Mouse (Mus musculus): ENCODE measurements at regions not wholly inside any gene's neighbourhood (a gene's known extent, or its start where the extent isn't known, plus 50 kb on each side); places are given as distances from the start of the nearest gene placed in this dataset.

- ATAC-seq (replicated peaks): no peak
- H3K27me3 ChIP-seq: no peaks in the 10 kb centered on the region
- H3K4me2 ChIP-seq (replicated peaks): no peak overlapping the region
- H3K27ac ChIP-seq (replicated peaks): no peak overlapping the region
- H3K4me1 ChIP-seq: no peaks in the 10 kb centered on the region
- no peaks in the 10 kb centered on the region for H3K9me3 ChIP-seq
- H3K9ac ChIP-seq (replicated peaks): no peak overlapping the region
- H3K36me3 ChIP-seq: no peaks in the 10 kb centered on the region
- no peak overlapping the region for H3K4me3 ChIP-seq
Observed at GRCm38 (mm10) chr10:112863808-112864207, 65.0 kb downstream of the Atxn7l3b start.

GRCm38 (mm10) chr10:112863375-112863774, 65.4 kb downstream of the Atxn7l3b start:
- 41% methylated on average over 2 of the region's 2 CpGs for WGBS
- ATAC-seq (replicated peaks): no peak
- Histone ChIP-seq H3K9me3 (no peaks in the 10 kb centered on the region), H3K9ac (replicated peaks) (no peak overlapping the region), H3K36me3 (no peaks in the 10 kb centered on the region), H3K4me2 (replicated peaks) (no peak overlapping the region), H3K27me3 (no peaks in the 10 kb centered on the region), H3K27ac (replicated peaks) (no peak overlapping the region), H3K4me3 (no peak overlapping the region), H3K4me1 (no peaks in the 10 kb centered on the region)

GRCm38 (mm10) chr10:112851997-112852396, 76.8 kb downstream of the Atxn7l3b start:
- H3K4me2 ChIP-seq (replicated peaks): no peak overlapping the region
- ATAC-seq (replicated peaks): no peak
- WGBS: 77% methylated on average over 1 of the region's 1 CpGs
- no peak overlapping the region for H3K9ac ChIP-seq (replicated peaks)
- H3K4me3 ChIP-seq: no peak overlapping the region
- no peaks in the 10 kb centered on the region for H3K9me3 ChIP-seq
- no peaks in the 10 kb centered on the region for H3K36me3 ChIP-seq
- H3K27me3 ChIP-seq: no peaks in the 10 kb centered on the region
- no peak overlapping the region for H3K27ac ChIP-seq (replicated peaks)
- H3K4me1 ChIP-seq: no peaks in the 10 kb centered on the region

- H3K27ac ChIP-seq (replicated peaks): no peak overlapping the region
- WGBS: 67% methylated on average over 1 of the region's 1 CpGs
- H3K4me2 ChIP-seq (replicated peaks): no peak overlapping the region
- no peaks in the 10 kb centered on the region for H3K4me1 ChIP-seq
- H3K9me3 ChIP-seq: no peaks in the 10 kb centered on the region
- H3K4me3 ChIP-seq: no peak overlapping the region
- no peak for ATAC-seq (replicated peaks)
- no peaks in the 10 kb centered on the region for H3K36me3 ChIP-seq
- no peak overlapping the region for H3K9ac ChIP-seq (replicated peaks)
- H3K27me3 ChIP-seq: no peaks in the 10 kb centered on the region
Observed at GRCm38 (mm10) chr10:112846225-112846624, 82.6 kb downstream of the Atxn7l3b start.

- H3K4me2 ChIP-seq (replicated peaks): no peak overlapping the region
- H3K9ac ChIP-seq (replicated peaks): no peak overlapping the region
- H3K36me3 ChIP-seq: no peaks in the 10 kb centered on the region
- 84% methylated on average over 11 of the region's 11 CpGs for WGBS
- H3K9me3 ChIP-seq: no peaks in the 10 kb centered on the region
- H3K4me3 ChIP-seq: no peak overlapping the region
- H3K4me1 ChIP-seq: no peaks in the 10 kb centered on the region
- H3K27ac ChIP-seq (replicated peaks): no peak overlapping the region
- no peak for ATAC-seq (replicated peaks)
- no peaks in the 10 kb centered on the region for H3K27me3 ChIP-seq
Observed at GRCm38 (mm10) chr10:112837400-112838035, 91.3 kb downstream of the Atxn7l3b start.

GRCm38 (mm10) chr10:112835970-112836369, 92.8 kb downstream of the Atxn7l3b start:
- H3K27ac ChIP-seq (replicated peaks): no peak overlapping the region
- ATAC-seq (replicated peaks): no peak
- WGBS: 67% methylated on average over 9 of the region's 9 CpGs

GRCm38 (mm10) chr10:112835508-112835907, 93.3 kb downstream of the Atxn7l3b start:
- no peaks in the 10 kb centered on the region for H3K36me3 ChIP-seq
- ATAC-seq (replicated peaks): no peak
- H3K4me2 ChIP-seq (replicated peaks): no peak overlapping the region
- H3K27me3 ChIP-seq: no peaks in the 10 kb centered on the region
- H3K9ac ChIP-seq (replicated peaks): no peak overlapping the region
- H3K4me1 ChIP-seq: no peaks in the 10 kb centered on the region
- no peaks in the 10 kb centered on the region for H3K9me3 ChIP-seq
- 79% methylated on average over 8 of the region's 8 CpGs for WGBS
- H3K4me3 ChIP-seq: no peak overlapping the region
- H3K27ac ChIP-seq (replicated peaks): no peak overlapping the region

More at GRCm38 (mm10) chr10:112835970-112836369, 92.8 kb downstream of the Atxn7l3b start:
- no peaks in the 10 kb centered on the region for H3K27me3 ChIP-seq
- H3K36me3 ChIP-seq: no peaks in the 10 kb centered on the region
- H3K9me3 ChIP-seq: no peaks in the 10 kb centered on the region
- H3K4me1 ChIP-seq: no peaks in the 10 kb centered on the region
- no peak overlapping the region for H3K4me2 ChIP-seq (replicated peaks)
- no peak overlapping the region for H3K9ac ChIP-seq (replicated peaks)
- no peak overlapping the region for H3K4me3 ChIP-seq

- Histone ChIP-seq H3K4me2 (replicated peaks) (no peak overlapping the region), H3K4me1 (0 out of 2 replicates have a peak, but pooled peaks cover 2% of the 10 kb centered on the region), H3K36me3 (no peaks in the 10 kb centered on the region), H3K27me3 (no peaks in the 10 kb centered on the region), H3K27ac (replicated peaks) (no peak overlapping the region), H3K9ac (replicated peaks) (no peak overlapping the region), H3K4me3 (no peak overlapping the region), H3K9me3 (no peaks in the 10 kb centered on the region)
- 5% methylated on average over 1 of the region's 1 CpGs for WGBS
- ATAC-seq (replicated peaks): peak; percentile 74
Observed at GRCm38 (mm10) chr10:112810181-112810580, 118.6 kb downstream of the Atxn7l3b start.

GRCm38 (mm10) chr10:112803557-112803956, 125.2 kb downstream of the Atxn7l3b start:
- Histone ChIP-seq H3K4me3 (no peak overlapping the region), H3K9me3 (no peaks in the 10 kb centered on the region), H3K27ac (replicated peaks) (no peak overlapping the region), H3K27me3 (no peaks in the 10 kb centered on the region), H3K4me1 (no peaks in the 10 kb centered on the region), H3K9ac (replicated peaks) (no peak overlapping the region), H3K4me2 (replicated peaks) (no peak overlapping the region), H3K36me3 (no peaks in the 10 kb centered on the region)
- ATAC-seq (replicated peaks): no peak
- WGBS: 48% methylated on average over 6 of the region's 6 CpGs

GRCm38 (mm10) chr10:112801560-112801959, 127.2 kb downstream of the Atxn7l3b start:
- Histone ChIP-seq H3K4me2 (replicated peaks) (no peak overlapping the region), H3K36me3 (no peaks in the 10 kb centered on the region), H3K9ac (replicated peaks) (no peak overlapping the region), H3K27ac (replicated peaks) (no peak overlapping the region), H3K4me1 (no peaks in the 10 kb centered on the region), H3K4me3 (no peak overlapping the region), H3K27me3 (no peaks in the 10 kb centered on the region), H3K9me3 (no peaks in the 10 kb centered on the region)
- 8% methylated on average over 5 of the region's 5 CpGs for WGBS
- peak; percentile 81 for ATAC-seq (replicated peaks)

GRCm38 (mm10) chr10:112798603-112799002, 130.2 kb downstream of the Atxn7l3b start:
- Histone ChIP-seq H3K27ac (replicated peaks) (no peak overlapping the region), H3K4me2 (replicated peaks) (no peak overlapping the region), H3K36me3 (no peaks in the 10 kb centered on the region), H3K9me3 (no peaks in the 10 kb centered on the region), H3K4me3 (no peak overlapping the region), H3K9ac (replicated peaks) (no peak overlapping the region), H3K27me3 (no peaks in the 10 kb centered on the region), H3K4me1 (no peaks in the 10 kb centered on the region)
- ATAC-seq (replicated peaks): no peak
- 47% methylated on average over 7 of the region's 7 CpGs for WGBS

GRCm38 (mm10) chr10:112798090-112798489, 130.7 kb downstream of the Atxn7l3b start:
- Histone ChIP-seq H3K27ac (replicated peaks) (no peak overlapping the region), H3K4me3 (no peak overlapping the region), H3K9me3 (no peaks in the 10 kb centered on the region), H3K9ac (replicated peaks) (no peak overlapping the region), H3K36me3 (no peaks in the 10 kb centered on the region), H3K27me3 (no peaks in the 10 kb centered on the region), H3K4me2 (replicated peaks) (no peak overlapping the region), H3K4me1 (no peaks in the 10 kb centered on the region)
- WGBS: 7% methylated on average over 4 of the region's 4 CpGs
- ATAC-seq (replicated peaks): no peak

- no peaks in the 10 kb centered on the region for H3K9me3 ChIP-seq
- no peak overlapping the region for H3K4me3 ChIP-seq
- no peak overlapping the region for H3K9ac ChIP-seq (replicated peaks)
- no peaks in the 10 kb centered on the region for H3K4me1 ChIP-seq
- no peak overlapping the region for H3K27ac ChIP-seq (replicated peaks)
- H3K36me3 ChIP-seq: no peaks in the 10 kb centered on the region
- ATAC-seq (replicated peaks): peak; percentile 53; the same call in 1 of the 2 replicates
- WGBS: 6% methylated on average over 1 of the region's 1 CpGs
- no peak overlapping the region for H3K4me2 ChIP-seq (replicated peaks)
- H3K27me3 ChIP-seq: no peaks in the 10 kb centered on the region
Observed at GRCm38 (mm10) chr10:112795938-112796337, 132.9 kb downstream of the Atxn7l3b start.
